ENCODE assay signal across 7 mouse cellular contexts in the genomic region with DNA sequence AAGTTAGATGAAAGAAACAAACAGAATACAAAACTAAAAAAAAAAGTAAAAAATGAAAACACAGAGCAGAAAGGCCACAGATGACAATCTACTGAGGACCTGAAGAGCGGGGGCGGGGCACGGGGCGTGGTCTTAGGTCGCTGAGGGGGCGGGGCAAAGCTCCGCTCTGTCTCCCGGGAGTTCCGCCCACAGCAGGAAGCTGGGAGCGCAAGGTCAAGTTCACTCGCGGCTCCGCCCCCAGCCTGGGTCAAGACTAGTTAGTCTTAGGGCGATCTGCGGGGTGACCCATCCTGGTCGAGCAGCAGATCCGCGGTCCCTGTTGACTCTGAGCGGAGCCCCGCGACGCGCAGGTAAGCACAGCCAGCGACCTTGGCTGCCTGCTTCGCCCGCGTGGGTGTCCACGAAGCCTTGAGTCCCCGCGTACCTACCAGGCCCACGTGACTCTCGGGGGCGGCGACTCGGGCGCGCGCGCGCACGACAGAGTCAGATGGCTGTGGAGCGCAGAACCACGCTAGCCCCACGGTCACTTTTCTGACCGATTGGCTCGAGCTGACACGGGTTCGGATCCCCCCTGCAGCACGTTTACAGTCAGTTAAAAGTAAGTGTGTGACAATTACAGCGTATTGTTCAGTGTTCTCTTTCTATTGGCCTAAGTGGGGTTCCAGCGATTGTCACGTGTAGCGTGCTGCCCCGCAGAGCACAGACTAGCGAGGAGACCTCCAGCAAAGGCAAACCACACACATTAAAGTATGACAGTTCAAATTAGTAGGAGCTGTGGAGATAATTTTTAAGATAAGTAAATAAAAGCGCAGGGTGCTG. TPM values are rescaled to one million over a fixed set of nuclear protein-coding genes. Genes with fewer than 3 reads are reported as not detected.
DNase-seq lines count a peak whose midpoint lies in the region; ATAC-seq lines count a peak whose summit lies in the region.

No protein-coding gene starts in this region.

- H3K4me1 ChIP-seq in embryonic facial prominence, embryonic 11.5 days (ENCODE audit: control insufficient read depth, insufficient read depth, low read length) = no peaks in the 10 kb centered on the region
- H3K4me1 ChIP-seq in limb, embryonic 10.5 days = peaks cover 15% of the 10 kb centered on the region
- peaks cover 17% of the 10 kb centered on the region for H3K4me1 ChIP-seq in midbrain, embryonic 13.5 days (replicated peaks)

- ATAC-seq in embryonic facial prominence, embryonic 11.5 days (replicated peaks; ENCODE audit: insufficient number of reproducible peaks, low FRiP score, low TSS enrichment, low read depth) = peak; percentile 82
- ATAC-seq in granulocyte monocyte progenitor cell, adult 5-6 weeks (replicated peaks; ENCODE audit: poor library complexity, severe bottlenecking) = peak; percentile 86
- peak; percentile 87 for ATAC-seq in midbrain, embryonic 13.5 days

- H3K27me3 ChIP-seq in embryonic facial prominence, embryonic 11.5 days (ENCODE audit: control insufficient read depth, insufficient read depth, low read length) = no peaks in the 10 kb centered on the region
- H3K27me3 ChIP-seq in limb, embryonic 10.5 days (ENCODE audit: low read depth, poor library complexity, severe bottlenecking) = peaks cover 12% of the 10 kb centered on the region
- H3K27me3 ChIP-seq in midbrain, embryonic 13.5 days = peaks cover 11% of the 10 kb centered on the region

- WGBS in embryonic facial prominence, embryonic 11.5 days = under 1% methylated on average over 56 of the region's 56 CpGs
- 2% methylated on average over 56 of the region's 56 CpGs for WGBS in limb, embryonic 10.5 days
- WGBS in midbrain, embryonic 13.5 days = 2% methylated on average over 56 of the region's 56 CpGs

- H3K4me2 ChIP-seq in embryonic facial prominence, embryonic 11.5 days (ENCODE audit: low read depth, low read length) = peak overlapping the region; percentile 70
- peak overlapping the region; percentile 69 for H3K4me2 ChIP-seq in midbrain, embryonic 13.5 days (replicated peaks)

- no peaks in the 10 kb centered on the region for H3K9me3 ChIP-seq in embryonic facial prominence, embryonic 11.5 days (replicated peaks; ENCODE audit: control insufficient read depth, low read length)
- H3K9me3 ChIP-seq in limb, embryonic 10.5 days (replicated peaks) = no peaks in the 10 kb centered on the region
- no peaks in the 10 kb centered on the region for H3K9me3 ChIP-seq in midbrain, embryonic 13.5 days

- DNase-seq in adrenal gland, postnatal 14 days = peak; percentile 95
- peak; percentile 91 for DNase-seq in embryonic facial prominence, embryonic 11.5 days (ENCODE audit: low spot score)
- DNase-seq in kidney, adult 11 months = peak; percentile 93
- peak; percentile 90 for DNase-seq in limb, embryonic 10.5 days (ENCODE audit: low spot score)
- peak; percentile 92 for DNase-seq in spleen, adult 12 weeks (ENCODE audit: low spot score)

- peak overlapping the region; percentile 48 for H3K4me3 ChIP-seq in embryonic facial prominence, embryonic 11.5 days (ENCODE audit: low read depth, low read length)
- H3K4me3 ChIP-seq in limb, embryonic 10.5 days = peak overlapping the region; percentile 68
- H3K4me3 ChIP-seq in midbrain, embryonic 13.5 days (replicated peaks) = peak overlapping the region; percentile 45

- H3K9ac ChIP-seq in embryonic facial prominence, embryonic 11.5 days (replicated peaks; ENCODE audit: low read length) = peak overlapping the region; percentile 53
- H3K9ac ChIP-seq in midbrain, embryonic 13.5 days (replicated peaks) = peak overlapping the region; percentile 37

- H3K27ac ChIP-seq in embryonic facial prominence, embryonic 11.5 days (replicated peaks; ENCODE audit: low read depth, low read length) = no peak overlapping the region
- H3K27ac ChIP-seq in limb, embryonic 10.5 days = peak overlapping the region; percentile 83
- H3K27ac ChIP-seq in midbrain, embryonic 13.5 days = no peak overlapping the region

- H3K36me3 ChIP-seq in embryonic facial prominence, embryonic 11.5 days (replicated peaks; ENCODE audit: control insufficient read depth, insufficient read depth, low read depth, low read length) = no peaks in the 10 kb centered on the region
- no peaks in the 10 kb centered on the region for H3K36me3 ChIP-seq in limb, embryonic 10.5 days
- no peaks in the 10 kb centered on the region for H3K36me3 ChIP-seq in midbrain, embryonic 13.5 days

RNA-seq across cellular contexts. Expression of a gene that starts 9.4 kb away (rescaled TPM):
- total RNA-seq in adrenal gland, postnatal 14 days (2021) = 12.1 and 13.3 TPM in 2 replicates
- polyA plus RNA-seq in embryonic facial prominence, embryonic 11.5 days (2014; fragmentation: Nextera tagmentation; extraction: Ambion mirVana) = 3.0 and 3.2 TPM in 2 replicates
- total RNA-seq in granulocyte monocyte progenitor cell, adult 5-6 weeks (2014; fragmentation: Nextera tagmentation) = 18.2 and 23.5 TPM in 2 replicates
- total RNA-seq in granulocyte monocyte progenitor cell, adult 5-6 weeks (2017) = 18.3 and 25.1 TPM in 2 replicates
- polyA plus RNA-seq in limb, embryonic 10.5 days (2016; fragmentation: Nextera tagmentation; extraction: Ambion mirVana) = 2.3 and 3.6 TPM in 2 replicates
- polyA plus RNA-seq in midbrain, embryonic 13.5 days (2015; fragmentation: Nextera tagmentation; extraction: Ambion mirVana) = 1.0 and 1.3 TPM in 2 replicates
